Mouse (Mus musculus) thymus, postnatal 0 days (tissue): ENCODE measurements around the gene Meis3. TPM values are rescaled to one million over a fixed set of nuclear protein-coding genes. Genes with fewer than 3 reads are reported as not detected.

ENCODE experiments used
- DNase-seq: peaks from one replicate; pipeline ENCODE4 v3.0.0-alpha.2; 2015; ENCODE audit warnings: low spot score
- polyA plus RNA-seq: library from polyadenylated mRNA; unstranded; fragments of >200 nt; fragmentation: Nextera tagmentation; extraction: Ambion mirVana; gene quantifications from 2 replicates; pipeline ENCODE4 v1.2.1, GENCODE M21; 2015

Gene Meis3
- 20.7 and 21.1 TPM in 2 replicates for polyA plus RNA-seq

GRCm38 (mm10) chr7:16174597-16175541 is at the start of gene Meis3:
Gene Meis3 (plus strand): TSS chr7:16175090.
- peak; percentile 68 for DNase-seq

GRCm38 (mm10) chr7:16125829-16126228 is 49.1 kb upstream of the Meis3 start:
- no peak for DNase-seq

GRCm38 (mm10) chr7:16128344-16128743 is 46.5 kb upstream of the Meis3 start:
- no peak for DNase-seq

GRCm38 (mm10) chr7:16128899-16129298 is 46.0 kb upstream of the Meis3 start:
- DNase-seq: no peak

GRCm38 (mm10) chr7:16129421-16129845 is 45.5 kb upstream of the Meis3 start, which contains the start of gene Slc8a2:
Gene Slc8a2 (plus strand): TSS chr7:16129826.
- DNase-seq: peak; percentile 61

- DNase-seq: no peak
These were observed 44.8 kb upstream of the Meis3 start for GRCm38 (mm10) chr7:16129846-16130691.

DNA sequence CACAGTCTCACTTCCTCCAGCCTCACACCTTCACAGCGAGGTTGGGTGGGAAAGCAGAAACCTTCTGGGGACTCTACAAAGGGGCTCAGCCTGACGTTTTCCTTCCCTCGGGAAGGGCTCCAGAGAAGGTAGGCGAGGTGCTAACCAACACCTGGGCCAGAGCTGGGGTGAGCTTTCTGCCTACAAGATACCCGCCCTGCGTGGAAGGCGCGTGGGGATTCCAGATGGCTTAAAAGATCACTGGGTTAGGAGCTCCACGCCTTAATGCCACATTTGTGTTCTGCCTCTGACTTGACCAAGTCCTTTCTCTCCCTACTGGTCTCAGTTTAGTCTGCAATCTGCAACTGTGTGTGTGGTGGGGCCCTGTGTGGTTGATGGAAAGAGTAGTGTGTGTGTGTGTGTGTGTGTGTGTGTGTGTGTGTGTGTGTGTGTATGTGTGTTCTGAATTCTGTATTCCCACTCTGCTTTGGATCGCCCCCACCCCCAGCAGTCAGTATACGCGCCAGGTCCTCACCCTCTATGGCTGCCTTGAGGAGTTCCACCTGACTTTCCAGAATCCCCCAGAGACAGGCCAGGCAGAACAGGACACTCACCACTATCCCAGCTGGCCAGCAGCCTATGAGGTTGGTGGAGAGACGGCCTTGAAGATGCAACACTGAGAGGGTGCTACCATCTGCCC is 43.8 kb upstream of the Meis3 start:
- DNase-seq: no peak

GRCm38 (mm10) chr7:16132161-16132581 is 42.7 kb upstream of the Meis3 start:
- DNase-seq: no peak

DNA sequence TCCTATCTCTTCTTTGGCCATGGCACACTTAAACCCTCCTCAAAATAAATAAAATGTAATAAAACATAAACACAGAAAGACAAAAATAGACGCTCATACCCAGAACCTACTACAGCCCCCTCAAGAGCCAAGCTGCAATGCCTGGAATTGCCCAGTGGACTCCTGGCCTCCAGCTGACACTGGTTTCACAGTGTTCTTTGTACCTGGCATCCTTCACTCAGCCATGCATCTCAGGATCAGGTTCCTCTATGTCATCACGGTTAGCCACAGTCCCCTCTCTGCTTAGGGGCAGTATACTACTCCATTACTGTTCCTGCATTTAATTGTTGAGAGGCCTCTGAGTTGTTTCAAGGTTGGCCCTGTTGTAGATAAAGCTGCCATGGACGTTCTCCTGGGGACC is 42.0 kb upstream of the Meis3 start:
- no peak for DNase-seq

DNA sequence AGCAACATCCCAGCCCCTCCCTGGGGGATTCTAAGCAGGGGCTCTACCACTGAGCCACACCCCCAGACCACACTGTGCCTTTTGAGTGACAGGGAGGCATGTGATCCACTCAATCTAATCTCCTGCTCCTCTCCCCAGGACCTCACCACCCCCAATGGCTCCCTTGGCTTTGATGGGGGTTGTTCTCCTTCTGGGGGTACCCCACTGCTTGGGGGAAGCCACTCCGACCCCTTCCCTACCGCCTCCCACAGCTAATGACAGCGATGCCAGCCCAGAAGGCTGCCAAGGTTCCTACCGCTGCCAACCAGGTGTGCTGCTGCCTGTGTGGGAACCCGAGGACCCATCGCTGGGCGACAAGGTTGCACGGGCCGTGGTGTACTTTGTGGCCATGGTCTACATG is 41.2 kb upstream of the Meis3 start:
- no peak for DNase-seq

GRCm38 (mm10) chr7:16134951-16135392 is 39.9 kb upstream of the Meis3 start:
- no peak for DNase-seq

DNA sequence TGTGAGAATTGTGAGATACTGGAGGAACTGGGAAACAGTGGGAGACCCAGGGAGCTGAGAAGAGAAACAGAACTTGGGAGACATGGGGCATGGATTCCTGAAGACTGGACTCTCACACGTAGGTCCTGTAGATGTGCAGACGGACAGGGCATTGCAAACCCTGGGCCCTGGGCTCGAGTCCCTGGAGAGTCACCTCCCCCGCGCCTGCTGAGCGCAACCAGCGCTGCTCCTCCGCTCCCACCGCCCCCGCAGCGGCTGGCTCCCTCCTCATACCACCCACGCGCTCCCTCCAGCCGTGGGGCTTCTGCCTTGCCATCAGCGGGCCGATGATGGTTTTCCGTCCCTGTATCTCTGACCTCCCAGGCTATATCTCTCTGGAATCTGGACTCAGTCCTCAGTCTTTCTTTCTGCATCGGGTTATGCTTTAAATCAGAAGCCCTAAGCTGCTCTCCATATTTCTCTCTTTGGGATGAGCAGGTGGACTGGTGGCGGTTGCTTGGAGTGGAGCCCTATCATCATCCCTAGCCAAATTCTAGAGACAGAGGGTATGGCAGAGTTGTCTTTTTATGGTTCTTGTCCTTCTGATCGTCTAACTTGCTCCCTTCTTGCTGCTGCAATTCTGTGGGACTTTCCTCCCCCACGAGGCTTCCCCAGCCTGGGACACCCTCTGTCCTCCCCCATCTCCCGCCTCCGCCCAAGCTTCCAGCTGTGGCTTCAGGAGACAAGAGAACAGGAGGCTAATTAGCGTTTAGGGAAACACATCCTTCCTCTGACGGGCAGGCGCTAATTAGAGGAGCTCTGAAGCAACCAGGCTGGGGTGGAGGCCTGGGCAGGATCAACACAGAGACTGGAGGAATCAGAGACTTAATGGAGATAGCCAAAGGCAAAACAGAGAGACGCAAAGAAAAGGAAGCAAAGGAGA is 28.1 kb upstream of the Meis3 start:
- DNase-seq: no peak

DNA sequence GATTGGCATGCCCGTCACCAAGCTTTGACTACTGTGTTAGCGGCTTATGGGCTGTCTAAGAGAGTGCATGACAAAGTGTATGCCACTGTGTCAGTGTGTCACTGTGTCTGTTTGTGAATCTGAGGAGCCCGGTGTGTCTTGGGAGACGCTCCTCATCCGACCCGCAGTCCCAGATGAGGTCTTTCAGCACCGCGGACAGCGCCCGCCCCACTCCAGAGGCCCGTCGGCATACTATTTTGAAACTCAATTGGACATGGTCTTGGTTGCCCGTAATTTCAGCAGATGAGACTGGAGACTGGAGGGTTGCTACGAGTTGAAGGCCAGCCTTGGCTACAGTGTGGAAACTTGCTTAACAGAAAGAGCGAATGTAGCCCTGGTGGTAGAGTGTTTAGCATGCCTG is 27.2 kb upstream of the Meis3 start:
- peak; percentile 40 for DNase-seq

DNA sequence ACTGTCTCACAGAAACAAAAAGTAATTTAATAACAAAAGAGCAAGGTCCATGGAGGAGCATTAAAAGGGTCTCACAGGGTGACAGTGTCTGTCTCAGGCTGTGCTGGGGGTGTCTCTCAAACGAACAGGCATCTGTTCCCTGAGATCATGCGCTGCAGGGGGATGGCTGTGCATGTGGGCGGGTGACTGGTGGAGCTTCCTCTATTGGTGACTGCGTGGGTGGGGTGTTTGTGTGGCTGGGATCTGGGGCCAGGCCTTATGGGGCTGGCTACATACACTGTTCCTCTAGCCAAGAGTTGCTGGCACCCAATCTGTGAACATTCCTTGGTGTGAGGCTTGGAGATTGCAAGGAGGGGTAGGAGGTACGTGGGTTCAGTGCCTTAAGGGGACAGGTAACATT is 25.6 kb upstream of the Meis3 start:
- no peak for DNase-seq

GRCm38 (mm10) chr7:16150191-16151145 is 24.4 kb upstream of the Meis3 start:
- no peak for DNase-seq

DNA sequence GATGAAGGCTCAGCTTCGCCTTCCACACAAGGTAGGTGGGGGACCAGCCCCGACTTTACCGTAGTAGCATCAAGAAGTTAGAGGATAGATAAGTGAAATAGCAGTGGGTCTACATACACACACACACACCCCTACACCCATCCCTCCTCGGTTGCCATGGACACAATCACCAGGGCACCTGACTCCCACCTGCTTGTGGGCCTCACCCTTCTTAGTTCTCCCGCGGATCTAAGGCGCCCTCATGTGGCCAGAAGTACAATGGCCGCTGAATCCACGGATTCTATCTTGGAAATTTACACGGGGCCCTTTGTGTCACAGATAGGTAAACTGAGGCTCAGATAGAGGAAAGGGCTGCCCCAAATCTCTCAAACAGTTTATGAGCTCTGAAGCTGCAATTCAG is 21.4 kb upstream of the Meis3 start:
- DNase-seq: peak; percentile 63

- no peak for DNase-seq
These were observed 19.6 kb upstream of the Meis3 start for GRCm38 (mm10) chr7:16155132-16155872.

- DNase-seq: no peak
These were observed 18.7 kb upstream of the Meis3 start for GRCm38 (mm10) chr7:16156105-16156714.
